Mouse (Mus musculus) CH12.LX (cell line): ENCODE results near the gene Galnt14. TPM values are rescaled to one million over a fixed set of nuclear protein-coding genes. Genes with fewer than 3 reads are reported as not detected.

ENCODE experiments used
- DNase-seq: peaks from one replicate; pipeline ENCODE4 v3.0.0-alpha.2; 2013; ENCODE audit errors: extremely low read depth
- H3K27ac ChIP-seq: 2 replicates; pipeline ENCODE4 v1.5.1; 2012; ENCODE audit warnings: low read depth, mild to moderate bottlenecking, control low read depth, moderate library complexity; ENCODE audit not compliant: insufficient read depth
- H3K27me3 ChIP-seq: replicated peaks from 2 replicates; pipeline ENCODE3; 2012; ENCODE audit warnings: inconsistent platforms
- H3K36me3 ChIP-seq, 2 experiments: replicated peaks in 1 of 2; 2 replicates each; pipeline versions ENCODE3 to v1.6.1; 2012; ENCODE audit warnings: inconsistent platforms in 1 of 2, low read length in 1 of 2, mild to moderate bottlenecking in 1 of 2, mixed read lengths in 1 of 2, moderate library complexity in 1 of 2; ENCODE audit not compliant: control insufficient read depth in 1 of 2, insufficient read depth in 1 of 2
- H3K4me1 ChIP-seq, 2 experiments: 2 replicates each; pipeline ENCODE4 v1.6.1; 2012; ENCODE audit warnings: inconsistent platforms in 1 of 2, moderate library complexity in 1 of 2; ENCODE audit not compliant: insufficient read depth in 2 of 2, control insufficient read depth in 1 of 2
- H3K4me2 ChIP-seq: 2 replicates; pipeline ENCODE4 v1.6.1; 2012; ENCODE audit warnings: low read depth, mild to moderate bottlenecking, control low read depth; ENCODE audit not compliant: poor library complexity, insufficient read depth, severe bottlenecking
- H3K4me3 ChIP-seq, 3 experiments: fragments of 150-350 bp in 1 of 3; sonication (generic) in 1 of 3; replicated peaks in 1 of 3; 2 replicates each; pipeline versions ENCODE3 to v1.5.1; 2011 to 2012; ENCODE audit warnings: low read depth in 2 of 3, low read length in 2 of 3, mild to moderate bottlenecking in 2 of 3, moderate library complexity in 2 of 3, control low read depth in 1 of 3, improper control_type of control experiment in 1 of 3, inconsistent platforms in 1 of 3, mixed read lengths in 1 of 3; ENCODE audit not compliant: poor library complexity in 1 of 3
- H3K79me2 ChIP-seq: replicated peaks from 2 replicates; pipeline ENCODE4 v1.6.1; 2012; ENCODE audit warnings: mild to moderate bottlenecking, moderate library complexity; ENCODE audit not compliant: control insufficient read depth, poor library complexity, insufficient read depth, severe bottlenecking; ENCODE audit errors: extremely low read depth
- H3K9ac ChIP-seq: 2 replicates; pipeline ENCODE4 v1.6.1; 2012; ENCODE audit warnings: low read depth, mild to moderate bottlenecking, control low read depth, moderate library complexity; ENCODE audit not compliant: insufficient read depth
- H3K9me3 ChIP-seq: replicated peaks from 2 replicates; pipeline ENCODE3; 2012; ENCODE audit warnings: low read length, inconsistent platforms, mixed read lengths
- CHD2 ChIP-seq: IDR thresholded peaks from 2 replicates; pipeline ENCODE4 v1.6.1; 2011; ENCODE audit warnings: low read length, improper control_type of control experiment
- EP300 ChIP-seq: IDR thresholded peaks from 2 replicates; pipeline ENCODE4 v1.6.1; 2011; ENCODE audit warnings: low read length, improper control_type of control experiment
- ETS1 ChIP-seq: conservative IDR thresholded peaks from 2 replicates; pipeline ENCODE4 v1.6.1; 2012; ENCODE audit warnings: low read depth, mild to moderate bottlenecking, inconsistent platforms, low read length, improper control_type of control experiment, moderate library complexity
- GABPA ChIP-seq: IDR thresholded peaks from 2 replicates; pipeline ENCODE4 v1.6.1; 2012; ENCODE audit warnings: low read depth, low read length, improper control_type of control experiment, inconsistent platforms; ENCODE audit not compliant: insufficient replicate concordance
- HCFC1 ChIP-seq: IDR thresholded peaks from 2 replicates; pipeline ENCODE4 v1.6.1; 2012; ENCODE audit warnings: low read depth, mild to moderate bottlenecking, inconsistent platforms, low read length, improper control_type of control experiment
- IRF4 ChIP-seq: IDR thresholded peaks from 2 replicates; pipeline ENCODE4 v1.6.1; 2014; ENCODE audit warnings: low read depth, mild to moderate bottlenecking, inconsistent platforms, low read length, improper control_type of control experiment
- KAT2A ChIP-seq: IDR thresholded peaks from 2 replicates; pipeline ENCODE4 v1.6.1; 2012; ENCODE audit warnings: low read length, improper control_type of control experiment, inconsistent platforms; ENCODE audit not compliant: insufficient replicate concordance
- MAFK ChIP-seq: IDR thresholded peaks from 2 replicates; pipeline ENCODE4 v1.6.1; 2011; ENCODE audit warnings: low read length, improper control_type of control experiment; ENCODE audit not compliant: insufficient replicate concordance
- MXI1 ChIP-seq: IDR thresholded peaks from 2 replicates; pipeline ENCODE4 v1.6.1; 2011; ENCODE audit warnings: mild to moderate bottlenecking, low read depth, low read length, improper control_type of control experiment
- PAX5 ChIP-seq: IDR thresholded peaks from 2 replicates; pipeline ENCODE4 v1.6.1; 2012; ENCODE audit warnings: low read length, inconsistent platforms, mixed read lengths
- POLR2A ChIP-seq: IDR thresholded peaks from 2 replicates; pipeline ENCODE4 v1.6.1; 2011; ENCODE audit warnings: low read depth, mild to moderate bottlenecking, improper control_type of control experiment, low read length
- TCF12 ChIP-seq: IDR thresholded peaks from 2 replicates; pipeline ENCODE4 v1.6.1; 2014; ENCODE audit warnings: low read depth, mild to moderate bottlenecking, inconsistent platforms, low read length, improper control_type of control experiment
- USF1 ChIP-seq: IDR thresholded peaks from 2 replicates; pipeline ENCODE4 v1.6.1; 2014; ENCODE audit warnings: low read depth, mild to moderate bottlenecking, inconsistent platforms, low read length, improper control_type of control experiment
- USF2 ChIP-seq: conservative IDR thresholded peaks from 2 replicates; pipeline ENCODE4 v1.6.1; 2011; ENCODE audit warnings: low read depth, low read length, improper control_type of control experiment
- ZC3H11A ChIP-seq: IDR thresholded peaks from 2 replicates; pipeline ENCODE4 v1.6.1; 2012; ENCODE audit warnings: low read depth, mild to moderate bottlenecking, inconsistent platforms, low read length, improper control_type of control experiment
- dilution Hi-C: fragments of 300-500 bp; cut with MboI; formaldehyde crosslinking; loops from 2 replicates; pipeline ENCODE4 v1.14.3; 2020; ENCODE audit warnings: low sequenced_read_pairs; ENCODE audit not compliant: extremely low pct_unique_long_range_greater_than_20kb, extremely low pct_ligation_motif_present
- in situ Hi-C: fragments of 300-500 bp; cut with MboI; formaldehyde crosslinking; loops from 3 replicates; pipeline ENCODE4 v1.14.3; 2019; ENCODE audit warnings: low sequenced_read_pairs, low pct_ligation_motif_present, low pct_unique_long_range_greater_than_20kb, mixed read lengths
- polyA plus RNA-seq: library from polyadenylated mRNA; unstranded; fragments of >175 nt; gene quantifications from 2 replicates; pipeline ENCODE4 v1.2.1, GENCODE M21; 2012; ENCODE audit warnings: low read depth; ENCODE audit not compliant: insufficient read length
- total RNA-seq, 2 experiments: library from RNA; depleted of rRNA; stranded (reverse); fragments of 300-350 nt in 1 of 2; fragments of >200 nt in 1 of 2; gene quantifications; 2 replicates each; pipeline ENCODE4 v1.2.3; 2012 to 2014

Galnt14 gene
- total and polyA plus RNA-seq, 3 experiments: 1.0 to 5.8 (median 2.4) TPM

GRCm38 (mm10) chr17:73487792-73488191, 222.5 kb downstream of the Galnt14 start:
- H3K9me3 ChIP-seq: no peaks in the 10 kb centered on the region
- no peak overlapping the region for H3K27ac ChIP-seq
- TF ChIP-seq KAT2A: no peak
- TF ChIP-seq MXI1: peak; percentile 64; the same call in 1 of the 2 replicates
- dilution Hi-C loops (no loop called here), in situ Hi-C loops (no loop called here)
- peak; percentile 20 for DNase-seq
- H3K9ac ChIP-seq: no peak overlapping the region
- no peak overlapping the region for H3K4me2 ChIP-seq
- no peak overlapping the region for H3K4me3 ChIP-seq
- H3K36me3 ChIP-seq: no peaks in the 10 kb centered on the region
- no peaks in the 10 kb centered on the region for H3K4me1 ChIP-seq
- no peaks in the 10 kb centered on the region for H3K79me2 ChIP-seq
- no peaks in the 10 kb centered on the region for H3K27me3 ChIP-seq

DNA sequence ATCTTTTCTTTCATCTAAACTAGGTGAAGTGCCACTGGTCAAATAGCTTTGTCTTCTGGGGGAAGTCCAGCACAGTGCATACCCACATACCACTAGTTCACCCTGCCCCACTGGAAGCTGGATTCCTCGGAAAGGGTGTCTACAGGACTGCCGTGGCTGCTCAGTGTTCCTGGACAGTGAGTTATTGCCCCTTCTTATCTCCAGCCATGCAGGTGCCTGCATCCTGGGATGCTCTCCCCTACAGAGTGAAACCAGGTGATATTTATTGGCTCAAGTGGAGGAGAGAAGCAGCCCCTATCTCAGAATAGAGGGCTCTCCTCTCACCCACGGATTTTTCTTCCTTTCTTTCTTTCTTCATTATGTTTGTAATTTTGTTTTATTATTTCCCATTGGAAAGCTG, 222.9 kb downstream of the Galnt14 start:
- H3K4me2 ChIP-seq: no peak overlapping the region
- no peaks in the 10 kb centered on the region for H3K27me3 ChIP-seq
- in situ Hi-C loops (no loop called here), dilution Hi-C loops (no loop called here)
- H3K9me3 ChIP-seq: no peaks in the 10 kb centered on the region
- no peak overlapping the region for H3K9ac ChIP-seq
- H3K36me3 ChIP-seq: no peaks in the 10 kb centered on the region
- H3K27ac ChIP-seq: no peak overlapping the region
- H3K4me1 ChIP-seq: no peaks in the 10 kb centered on the region
- no peaks in the 10 kb centered on the region for H3K79me2 ChIP-seq
- TF ChIP-seq HCFC1: no peak
- no peak for TF ChIP-seq GABPA
- no peak for TF ChIP-seq CHD2
- no peak for TF ChIP-seq TCF12
- TF ChIP-seq MAFK: no peak
- no peak for TF ChIP-seq PAX5
- no peak for TF ChIP-seq USF2
- TF ChIP-seq POLR2A: no peak
- no peak for TF ChIP-seq ZC3H11A
- no peak for TF ChIP-seq ETS1
- no peak for TF ChIP-seq EP300
- TF ChIP-seq USF1: no peak
- no peak for TF ChIP-seq IRF4
- H3K4me3 ChIP-seq: no peak overlapping the region
- no peak for DNase-seq
